Mouse (Mus musculus) forebrain, embryonic 10.5 days (tissue): ENCODE data around the gene Znhit3. TPM values are rescaled to one million over a fixed set of nuclear protein-coding genes. Genes with fewer than 3 reads are reported as not detected.
A peak's percentile ranks its signal among the peaks of the same experiment; 100 is the strongest.

Experiments
- DNase-seq: peaks from one replicate; pipeline ENCODE4 v3.0.0-alpha.2; 2017; ENCODE audit warnings: low spot score; ENCODE audit errors: extremely low spot score
- H3K27ac ChIP-seq: fragments of 300-500 bp; sonication (generic); 2 replicates; pipeline ENCODE4 v1.5.1; 2016; ENCODE audit warnings: mild to moderate bottlenecking
- H3K27me3 ChIP-seq: fragments of 300-500 bp; sonication (generic); 2 replicates; pipeline ENCODE4 v1.6.1; 2016; ENCODE audit warnings: mild to moderate bottlenecking; ENCODE audit not compliant: poor library complexity, severe bottlenecking
- H3K36me3 ChIP-seq: fragments of 300-500 bp; sonication (generic); replicated peaks from 2 replicates; pipeline ENCODE4 v1.6.1; 2016; ENCODE audit warnings: mild to moderate bottlenecking, moderate library complexity
- H3K4me1 ChIP-seq: fragments of 300-500 bp; sonication (generic); 2 replicates; pipeline ENCODE4 v1.6.1; 2016
- H3K4me3 ChIP-seq: fragments of 300-500 bp; sonication (generic); 2 replicates; pipeline ENCODE4 v1.5.1; 2016; ENCODE audit warnings: mild to moderate bottlenecking, moderate library complexity
- H3K9me3 ChIP-seq: fragments of 300-500 bp; sonication (generic); 2 replicates; pipeline ENCODE4 v1.6.1; 2016; ENCODE audit warnings: mild to moderate bottlenecking, moderate library complexity
- WGBS: fragments of 180-500 bp; shearing (Covaris S2); methylation state at CpG from one replicate; pipeline ENCODE4 v1.1.7; 2016; 5-methylcytosine and 5-hydroxymethylcytosine counted together
- polyA plus RNA-seq: library from polyadenylated mRNA; unstranded; fragments of >200 nt; fragmentation: Nextera tagmentation; extraction: Ambion mirVana; gene quantifications from 2 replicates; pipeline ENCODE4 v1.2.1, GENCODE M21; 2016

The Znhit3 gene
- polyA plus RNA-seq, 1 experiment from 2014 or later = 97.6 TPM

DNA sequence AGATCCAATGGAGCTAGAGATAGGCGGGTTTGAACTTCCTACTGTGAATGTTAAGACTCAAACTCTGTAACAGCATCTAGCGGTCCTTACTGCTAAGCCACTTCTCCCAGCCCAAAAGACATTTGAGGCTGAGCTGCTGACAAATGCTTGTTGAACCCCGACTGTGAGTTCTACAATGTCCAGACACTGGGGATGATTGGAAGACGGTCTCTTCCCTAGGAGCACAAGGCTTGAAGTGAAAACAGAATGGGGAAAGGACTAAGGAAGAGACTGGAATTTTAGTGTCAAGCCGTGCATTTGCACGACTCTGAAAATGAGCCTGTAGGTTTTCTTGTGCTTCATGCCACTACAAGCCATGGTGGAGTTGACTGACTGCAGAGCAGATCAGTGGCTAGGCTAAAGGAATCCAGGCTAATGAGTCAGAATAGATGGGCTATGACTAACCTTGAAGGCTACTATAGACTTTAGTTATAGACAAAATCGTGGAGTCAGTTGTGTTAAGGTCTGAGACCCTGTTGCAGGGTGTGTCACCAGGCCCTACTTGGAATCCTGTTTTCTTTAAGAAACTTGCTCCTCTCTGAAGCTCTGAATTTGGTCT is 636 bp upstream of the Znhit3 start:
- Histone ChIP-seq H3K27ac (peak overlapping the region; percentile 89), H3K36me3 (peaks cover 29% of the 10 kb centered on the region), H3K27me3 (no peaks in the 10 kb centered on the region), H3K9me3 (no peaks in the 10 kb centered on the region), H3K4me3 (peak overlapping the region; percentile 95), H3K4me1 (peaks cover 31% of the 10 kb centered on the region)
- 64% methylated on average over 7 of the region's 7 CpGs for WGBS
- DNase-seq = no peak

DNA sequence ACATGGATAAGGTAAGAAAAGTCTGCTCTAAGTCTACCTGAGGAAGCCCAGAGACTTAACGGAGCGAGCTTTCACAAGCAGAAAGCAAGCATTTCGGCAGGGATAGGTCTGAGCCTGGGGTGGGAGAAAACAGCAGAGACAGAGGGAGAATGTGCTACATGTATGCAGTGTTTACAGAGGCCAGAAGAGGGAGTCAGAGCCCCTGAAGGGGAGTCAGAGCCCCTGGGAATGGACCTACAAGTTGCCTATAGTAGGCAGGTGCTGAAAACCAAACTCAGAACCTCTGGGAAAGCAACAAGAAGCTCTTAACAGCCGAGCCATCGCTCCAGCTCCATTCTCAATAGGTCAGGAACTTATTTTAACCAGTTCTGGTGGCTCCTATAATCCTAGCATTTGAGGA is 1.5 kb downstream of the Znhit3 start:
- H3K27ac ChIP-seq = no peak overlapping the region
- WGBS = 84% methylated on average over 5 of the region's 5 CpGs
- no peaks in the 10 kb centered on the region for H3K9me3 ChIP-seq
- H3K27me3 ChIP-seq = no peaks in the 10 kb centered on the region
- DNase-seq = no peak
- H3K4me1 ChIP-seq = peaks cover 31% of the 10 kb centered on the region
- peak overlapping the region; percentile 95; the same call in 1 of the 2 replicates for H3K4me3 ChIP-seq
- H3K36me3 ChIP-seq = peaks cover 50% of the 10 kb centered on the region

- Histone ChIP-seq H3K27ac (no peak overlapping the region), H3K4me1 (peaks cover 15% of the 10 kb centered on the region), H3K36me3 (peaks cover 93% of the 10 kb centered on the region), H3K4me3 (no peak overlapping the region), H3K9me3 (no peaks in the 10 kb centered on the region), H3K27me3 (no peaks in the 10 kb centered on the region)
- DNase-seq = no peak
- 87% methylated on average over 4 of the region's 4 CpGs for WGBS
Observed at GRCm38 (mm10) chr11:84910411-84910810, 5.8 kb downstream of the Znhit3 start.

GRCm38 (mm10) chr11:84908480-84908879 is 7.7 kb downstream of the Znhit3 start:
- peaks cover 100% of the 10 kb centered on the region for H3K36me3 ChIP-seq
- no peaks in the 10 kb centered on the region for H3K27me3 ChIP-seq
- no peak overlapping the region for H3K27ac ChIP-seq
- H3K4me3 ChIP-seq = no peak overlapping the region
- no peak for DNase-seq
- H3K9me3 ChIP-seq = no peaks in the 10 kb centered on the region
- H3K4me1 ChIP-seq = no peaks in the 10 kb centered on the region
- 91% methylated on average over 6 of the region's 6 CpGs for WGBS

DNA sequence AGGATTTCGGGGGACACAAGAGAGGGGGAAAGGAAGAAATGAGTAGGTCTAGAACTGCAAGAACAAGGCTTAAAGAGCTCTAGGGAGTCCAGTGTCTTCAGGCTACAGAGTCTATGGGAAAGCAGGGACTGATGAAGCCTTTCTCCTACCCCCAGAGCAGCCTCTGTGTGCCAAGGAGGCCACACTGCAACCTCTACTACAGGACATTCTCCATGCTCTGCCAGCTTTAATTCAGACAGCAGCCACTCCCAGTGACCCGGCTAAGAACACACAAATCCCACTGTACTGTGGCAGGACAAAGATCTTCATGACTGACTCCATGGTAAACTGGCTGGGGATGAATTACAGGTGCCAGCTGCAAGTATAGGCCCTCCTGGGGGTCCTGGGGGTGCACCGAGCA is 9.1 kb downstream of the Znhit3 start:
- H3K9me3 ChIP-seq = no peaks in the 10 kb centered on the region
- no peaks in the 10 kb centered on the region for H3K27me3 ChIP-seq
- DNase-seq = no peak
- no peak overlapping the region for H3K27ac ChIP-seq
- WGBS = 78% methylated on average over 3 of the region's 3 CpGs
- H3K4me1 ChIP-seq = no peaks in the 10 kb centered on the region
- peaks cover 100% of the 10 kb centered on the region for H3K36me3 ChIP-seq
- no peak overlapping the region for H3K4me3 ChIP-seq

DNA sequence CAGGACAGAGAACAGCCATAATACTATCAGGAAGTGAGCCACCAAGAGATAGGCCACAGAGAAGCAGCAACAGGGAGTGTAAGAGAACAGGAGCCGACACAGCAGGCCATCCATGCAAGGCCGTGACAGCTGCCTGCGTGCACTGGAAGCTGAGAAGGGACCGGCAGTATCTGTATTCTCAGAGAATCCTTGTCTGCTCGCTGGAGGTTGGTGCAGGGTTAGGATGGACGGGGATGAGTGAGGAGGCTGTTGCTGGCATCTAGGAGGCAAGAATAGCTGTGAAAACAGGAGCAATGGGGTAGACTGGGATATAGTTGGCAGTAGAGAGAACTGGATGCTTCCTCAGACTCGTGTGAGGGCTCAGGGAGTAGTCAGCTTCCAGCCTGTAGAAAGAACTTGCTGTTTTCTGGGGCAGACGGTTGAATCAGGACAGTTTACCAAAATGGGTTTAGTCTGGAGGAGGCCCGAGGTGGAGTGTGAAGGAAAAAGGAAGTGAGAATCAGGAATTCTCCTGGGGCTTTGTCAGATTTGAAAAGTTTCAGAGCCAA is 11.5 kb downstream of the Znhit3 start:
- Histone ChIP-seq H3K4me1 (no peaks in the 10 kb centered on the region), H3K27ac (no peak overlapping the region), H3K27me3 (no peaks in the 10 kb centered on the region), H3K4me3 (no peak overlapping the region), H3K9me3 (no peaks in the 10 kb centered on the region), H3K36me3 (peaks cover 100% of the 10 kb centered on the region)
- DNase-seq = no peak
- WGBS = 86% methylated on average over 9 of the region's 9 CpGs

DNA sequence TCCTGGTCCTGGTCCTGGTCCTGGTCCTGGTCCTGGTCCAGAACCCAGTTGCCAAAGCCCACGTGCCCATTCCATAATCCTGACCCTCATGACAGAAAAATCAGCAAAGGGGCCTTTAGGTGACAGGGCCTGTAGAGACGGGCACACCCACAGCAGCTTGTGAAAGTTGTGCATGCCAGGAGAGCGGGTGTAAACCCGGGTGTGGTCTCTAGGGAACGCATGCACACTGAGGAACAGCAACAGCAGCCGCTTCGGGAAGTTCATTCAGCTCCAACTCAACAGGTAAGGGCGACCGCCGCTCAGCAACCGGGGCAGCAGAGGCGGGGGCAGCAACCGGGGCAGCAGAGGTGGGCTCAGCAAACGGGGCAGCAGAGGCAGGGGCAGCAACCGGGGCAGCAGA is 23.1 kb downstream of the Znhit3 start:
- no peak overlapping the region for H3K27ac ChIP-seq
- WGBS = 91% methylated on average over 15 of the region's 15 CpGs
- DNase-seq = no peak
- H3K27me3 ChIP-seq = no peaks in the 10 kb centered on the region
- no peak overlapping the region for H3K4me3 ChIP-seq
- H3K9me3 ChIP-seq = no peaks in the 10 kb centered on the region
- H3K4me1 ChIP-seq = no peaks in the 10 kb centered on the region
- H3K36me3 ChIP-seq = peaks cover 97% of the 10 kb centered on the region

- Histone ChIP-seq H3K27ac (no peak overlapping the region), H3K4me1 (no peaks in the 10 kb centered on the region), H3K27me3 (no peaks in the 10 kb centered on the region), H3K4me3 (no peak overlapping the region), H3K36me3 (peaks cover 97% of the 10 kb centered on the region), H3K9me3 (no peaks in the 10 kb centered on the region)
- WGBS = 94% methylated on average over 7 of the region's 7 CpGs
- no peak for DNase-seq
Observed at GRCm38 (mm10) chr11:84891705-84892104, 24.5 kb downstream of the Znhit3 start.

DNA sequence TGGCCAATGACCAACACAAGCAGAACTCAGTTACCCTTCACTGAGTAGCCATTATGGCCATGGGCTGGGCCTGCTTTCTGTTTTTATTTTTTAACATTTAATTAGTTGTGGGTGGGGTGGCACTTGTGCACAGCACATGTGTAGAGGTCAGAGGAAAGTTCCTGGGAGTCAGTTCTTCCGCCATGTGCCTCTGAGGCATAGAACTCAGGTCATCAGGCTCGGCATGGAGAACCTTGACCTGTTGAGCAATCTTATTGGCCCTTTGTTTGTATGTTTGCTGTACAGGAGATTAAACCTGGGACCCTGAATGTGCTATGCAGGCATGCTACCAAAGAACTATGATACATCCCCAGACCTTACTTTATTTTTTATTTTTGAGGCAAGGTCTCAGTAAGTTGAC is 26.7 kb downstream of the Znhit3 start:
- H3K4me1 ChIP-seq = no peaks in the 10 kb centered on the region
- no peak for DNase-seq
- WGBS = 92% methylated on average over 2 of the region's 2 CpGs
- no peaks in the 10 kb centered on the region for H3K9me3 ChIP-seq
- peaks cover 97% of the 10 kb centered on the region for H3K36me3 ChIP-seq
- no peaks in the 10 kb centered on the region for H3K27me3 ChIP-seq
- H3K27ac ChIP-seq = no peak overlapping the region
- H3K4me3 ChIP-seq = no peak overlapping the region

DNA sequence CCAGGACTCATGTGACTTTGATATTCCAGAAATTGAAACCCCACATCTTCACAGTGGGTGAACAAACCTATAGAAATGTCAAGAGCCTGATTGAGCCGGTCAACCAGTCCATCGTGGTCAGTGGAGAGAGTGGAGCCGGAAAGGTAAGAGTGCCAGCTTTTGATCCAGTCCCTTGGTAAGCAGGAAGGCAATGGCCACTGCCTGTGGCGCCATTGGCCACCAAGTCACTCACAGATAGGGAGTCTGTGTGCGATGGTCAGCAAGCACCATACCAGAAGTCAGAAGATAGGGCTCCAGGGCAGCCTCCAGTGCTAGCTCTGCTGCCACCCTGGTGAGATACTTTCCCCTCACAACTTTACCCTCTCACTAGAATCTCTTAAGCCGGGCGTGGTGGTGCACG is 28.1 kb downstream of the Znhit3 start:
- H3K36me3 ChIP-seq = peaks cover 99% of the 10 kb centered on the region

GRCm38 (mm10) chr11:84886767-84887511 is 29.2 kb downstream of the Znhit3 start:
- H3K27ac ChIP-seq = no peak overlapping the region
- 88% methylated on average over 11 of the region's 11 CpGs for WGBS
- 0 out of 2 replicates have a peak, but pooled peaks cover 4% of the 10 kb centered on the region for H3K4me1 ChIP-seq
- H3K27me3 ChIP-seq = no peaks in the 10 kb centered on the region
- DNase-seq = no peak
- H3K4me3 ChIP-seq = no peak overlapping the region
- peaks cover 99% of the 10 kb centered on the region for H3K36me3 ChIP-seq
- H3K9me3 ChIP-seq = no peaks in the 10 kb centered on the region

More for the DNA sequence above, 28.1 kb downstream of the Znhit3 start:
- DNase-seq = no peak
- no peaks in the 10 kb centered on the region for H3K27me3 ChIP-seq
- H3K4me3 ChIP-seq = no peak overlapping the region
- WGBS = 95% methylated on average over 8 of the region's 8 CpGs
- no peaks in the 10 kb centered on the region for H3K4me1 ChIP-seq
- no peak overlapping the region for H3K27ac ChIP-seq
- no peaks in the 10 kb centered on the region for H3K9me3 ChIP-seq

- peaks cover 11% of the 10 kb centered on the region for H3K4me1 ChIP-seq
- no peaks in the 10 kb centered on the region for H3K27me3 ChIP-seq
- H3K9me3 ChIP-seq = no peaks in the 10 kb centered on the region
- no peak overlapping the region for H3K27ac ChIP-seq
- no peak overlapping the region for H3K4me3 ChIP-seq
- peaks cover 99% of the 10 kb centered on the region for H3K36me3 ChIP-seq
- DNase-seq = no peak
- WGBS = 94% methylated on average over 5 of the region's 5 CpGs
Observed at GRCm38 (mm10) chr11:84886236-84886635, 29.9 kb downstream of the Znhit3 start.

DNA sequence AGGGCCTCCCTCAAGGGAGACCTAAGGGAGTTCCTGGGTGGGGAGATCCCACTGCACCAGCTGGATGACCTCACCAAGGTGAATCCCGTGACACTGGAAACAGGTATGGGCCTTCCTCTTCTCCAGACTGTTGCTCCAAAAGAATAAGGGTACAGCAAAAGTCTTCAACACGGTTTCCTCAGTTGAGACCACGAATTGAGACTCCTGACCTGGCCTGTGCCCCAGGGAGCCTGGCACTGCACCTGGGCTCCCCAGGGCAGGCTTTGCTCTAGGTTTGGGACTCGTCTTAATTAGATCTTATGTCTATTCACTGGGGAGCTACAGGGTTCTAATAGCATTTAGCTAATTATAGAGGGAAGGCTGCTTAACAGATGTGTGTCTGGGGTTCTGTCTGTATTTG is 30.9 kb downstream of the Znhit3 start:
- Histone ChIP-seq H3K4me1 (peaks cover 21% of the 10 kb centered on the region), H3K36me3 (peaks cover 89% of the 10 kb centered on the region), H3K27ac (no peak overlapping the region), H3K4me3 (no peak overlapping the region), H3K9me3 (no peaks in the 10 kb centered on the region), H3K27me3 (no peaks in the 10 kb centered on the region)
- peak; percentile 10 for DNase-seq
- WGBS = 85% methylated on average over 4 of the region's 4 CpGs
